Mouse (Mus musculus) kidney, postnatal 10 days (tissue): ENCODE measurements around the gene Runx2.
A peak's percentile ranks its signal among the peaks of the same experiment; 100 is the strongest.

Experiments
- DNase-seq: peaks from one replicate; pipeline ENCODE4 v3.0.0; 2021; ENCODE audit warnings: mixed read lengths

Runx2 gene

DNA sequence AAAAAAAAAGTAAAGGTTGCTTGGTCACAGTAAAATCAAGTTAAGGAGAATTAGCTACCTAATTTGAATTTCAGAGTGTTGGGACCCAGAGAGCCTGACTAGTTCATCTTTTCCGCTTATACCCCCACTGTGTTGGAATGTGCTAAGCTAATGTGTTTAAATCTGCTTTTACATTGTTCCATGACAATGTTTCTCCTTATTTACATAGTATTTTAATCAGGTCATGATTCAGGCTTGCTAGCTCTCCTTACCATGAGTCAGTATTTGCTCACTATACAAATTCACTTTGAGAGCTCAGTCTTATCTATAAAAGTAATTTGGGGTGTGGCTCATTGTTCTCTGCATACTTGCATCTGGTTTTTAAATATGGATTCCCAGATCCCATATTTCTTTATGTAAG, 47.2 kb downstream of the Runx2 start:
- DNase-seq, result no peak

- DNase-seq, result no peak
These were observed 47.6 kb downstream of the Runx2 start for GRCm38 (mm10) chr17:44766975-44767374.

GRCm38 (mm10) chr17:44766318-44766717, 48.3 kb downstream of the Runx2 start:
- no peak for DNase-seq

- no peak for DNase-seq
These were observed 69.2 kb downstream of the Runx2 start for GRCm38 (mm10) chr17:44745378-44745777.

DNA sequence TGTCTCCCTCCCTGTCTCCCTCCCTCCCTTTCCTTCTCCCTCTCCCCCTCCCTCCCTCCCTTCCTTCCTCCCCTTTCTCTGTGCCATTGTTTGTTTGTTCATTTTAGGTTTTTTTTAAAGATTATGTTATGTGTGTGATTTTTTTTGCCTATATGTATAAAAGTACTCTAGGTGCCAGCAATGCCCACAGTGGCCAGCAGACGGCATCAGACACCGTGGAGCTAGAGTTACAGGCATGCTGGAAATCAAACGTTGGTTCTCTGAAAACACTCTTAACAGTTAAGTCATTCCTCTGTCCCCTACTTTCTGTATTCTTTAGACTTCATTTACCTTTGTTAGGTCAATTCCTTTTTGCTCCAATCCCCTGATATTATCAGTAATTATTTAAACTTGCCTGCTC, 70.8 kb downstream of the Runx2 start:
- no peak for DNase-seq

GRCm38 (mm10) chr17:44742246-44742645, 72.4 kb downstream of the Runx2 start:
- no peak for DNase-seq

- DNase-seq, result no peak
These were observed 76.4 kb downstream of the Runx2 start for GRCm38 (mm10) chr17:44738121-44738637.

- peak; percentile 29 for DNase-seq
These were observed 77.1 kb downstream of the Runx2 start for GRCm38 (mm10) chr17:44737275-44738120.

GRCm38 (mm10) chr17:44735991-44736561, 78.5 kb downstream of the Runx2 start:
- peak; percentile 82 for DNase-seq

GRCm38 (mm10) chr17:44735223-44735990, 79.2 kb downstream of the Runx2 start:
- DNase-seq, result peak; percentile 75

DNA sequence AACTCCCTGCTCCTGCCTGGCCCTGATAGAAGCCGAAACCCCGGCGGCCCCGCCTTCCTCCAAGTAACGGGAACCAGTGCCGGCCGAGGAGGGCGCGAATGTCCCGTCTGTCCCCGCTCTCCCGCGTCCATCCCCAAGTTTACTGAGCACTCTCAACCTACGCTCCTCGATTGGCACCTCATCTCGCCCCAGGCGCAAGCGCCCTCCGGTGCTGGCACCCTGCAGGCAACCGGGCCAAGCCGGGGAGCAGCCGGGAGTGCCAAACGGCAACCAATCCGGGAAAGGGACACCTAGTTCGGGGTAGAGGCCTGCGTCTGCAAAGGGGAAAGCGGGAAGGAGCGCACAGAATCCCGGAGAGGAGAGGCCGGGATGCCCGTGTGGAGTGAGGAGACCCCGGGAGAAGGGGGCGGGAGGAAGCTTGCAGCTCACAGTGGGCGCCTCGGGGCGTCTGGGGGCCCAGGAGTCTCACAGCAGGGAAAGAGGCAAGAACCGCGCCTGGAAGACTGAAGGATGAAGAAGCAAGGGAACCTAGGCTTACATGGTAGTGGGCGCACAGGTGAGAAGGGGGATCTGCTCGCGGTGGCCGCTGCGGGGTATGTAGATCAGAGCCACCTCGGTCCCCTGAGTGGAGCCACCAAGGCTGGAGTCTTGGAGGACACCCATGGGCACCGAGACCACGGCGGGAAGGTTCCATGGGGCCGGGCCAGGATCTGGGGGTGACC, 79.9 kb downstream of the Runx2 start:
- DNase-seq, result peak; percentile 74

GRCm38 (mm10) chr17:44733544-44734310, 80.9 kb downstream of the Runx2 start:
- peak; percentile 31 for DNase-seq

GRCm38 (mm10) chr17:44728464-44728863, 86.1 kb downstream of the Runx2 start:
- DNase-seq, result no peak

DNA sequence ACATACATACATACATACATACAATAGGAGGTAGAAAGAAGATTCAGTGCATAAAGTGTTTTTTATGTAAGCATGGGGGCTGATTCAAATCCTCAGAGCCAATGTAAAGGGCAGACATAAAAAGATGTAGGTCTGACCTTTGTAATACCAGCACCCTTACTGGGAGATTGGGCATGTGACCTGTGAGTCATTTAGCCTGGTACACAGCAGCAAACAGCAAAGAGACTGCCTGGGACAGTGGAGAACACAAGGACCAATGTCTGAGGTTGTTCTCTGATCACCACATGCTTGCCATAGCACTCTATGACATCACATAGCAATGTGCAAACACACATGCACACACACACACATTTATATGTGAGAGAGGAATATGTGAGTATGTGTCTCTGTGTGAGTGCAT, 86.9 kb downstream of the Runx2 start:
- no peak for DNase-seq

GRCm38 (mm10) chr17:44724805-44725480, 89.7 kb downstream of the Runx2 start:
- no peak for DNase-seq

- no peak for DNase-seq
These were observed 90.3 kb downstream of the Runx2 start for GRCm38 (mm10) chr17:44724255-44724654.

DNA sequence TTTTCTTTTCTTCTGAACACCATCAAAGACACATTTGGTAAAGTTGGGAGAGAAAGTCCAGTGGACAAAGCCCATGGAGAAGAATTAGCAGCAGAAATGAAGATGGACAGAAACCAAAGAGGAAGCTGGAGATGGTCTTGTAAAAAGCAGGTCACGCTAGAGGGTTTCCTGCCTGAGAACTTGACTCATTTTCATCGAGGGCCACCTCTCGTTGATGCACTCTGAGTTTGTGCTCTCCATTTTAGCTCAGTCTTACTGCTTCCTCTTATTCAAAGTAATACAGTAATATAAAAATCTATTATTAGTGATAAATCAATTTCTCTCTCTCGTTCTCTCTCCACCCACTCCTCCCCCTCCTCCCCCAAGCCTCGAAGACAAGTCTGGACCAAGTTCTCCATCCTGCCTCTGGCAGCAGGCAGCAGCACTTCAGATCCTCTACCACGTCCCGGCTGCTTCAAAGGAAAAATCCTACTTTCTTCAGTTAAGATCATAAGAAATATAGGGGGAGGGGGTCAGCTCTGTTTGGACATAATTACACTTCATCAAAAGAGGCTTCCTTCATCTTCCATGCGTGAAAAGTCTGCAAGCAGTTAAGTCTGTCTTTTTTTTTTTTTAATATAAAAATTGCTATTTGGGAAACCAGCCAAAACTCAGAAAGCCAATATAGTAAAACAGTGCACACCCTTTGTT, 92.3 kb downstream of the Runx2 start:
- no peak for DNase-seq

- DNase-seq, result no peak
These were observed 96.0 kb downstream of the Runx2 start for GRCm38 (mm10) chr17:44718591-44718990.

- no peak for DNase-seq
These were observed 96.6 kb downstream of the Runx2 start for GRCm38 (mm10) chr17:44718036-44718435.

- DNase-seq, result no peak
These were observed 100.5 kb downstream of the Runx2 start for GRCm38 (mm10) chr17:44714116-44714515.

- no peak for DNase-seq
These were observed 101.2 kb downstream of the Runx2 start for GRCm38 (mm10) chr17:44713404-44713803.
